Mouse (Mus musculus): ENCODE data around the gene Ypel1. TPM values are rescaled to one million over a fixed set of nuclear protein-coding genes. Genes with fewer than 3 reads are reported as not detected.

The Ypel1 gene
- polyA plus RNA-seq (2014; fragmentation: Nextera tagmentation; extraction: Ambion mirVana), result 96.2 and 106 TPM in 2 replicates

DNA sequence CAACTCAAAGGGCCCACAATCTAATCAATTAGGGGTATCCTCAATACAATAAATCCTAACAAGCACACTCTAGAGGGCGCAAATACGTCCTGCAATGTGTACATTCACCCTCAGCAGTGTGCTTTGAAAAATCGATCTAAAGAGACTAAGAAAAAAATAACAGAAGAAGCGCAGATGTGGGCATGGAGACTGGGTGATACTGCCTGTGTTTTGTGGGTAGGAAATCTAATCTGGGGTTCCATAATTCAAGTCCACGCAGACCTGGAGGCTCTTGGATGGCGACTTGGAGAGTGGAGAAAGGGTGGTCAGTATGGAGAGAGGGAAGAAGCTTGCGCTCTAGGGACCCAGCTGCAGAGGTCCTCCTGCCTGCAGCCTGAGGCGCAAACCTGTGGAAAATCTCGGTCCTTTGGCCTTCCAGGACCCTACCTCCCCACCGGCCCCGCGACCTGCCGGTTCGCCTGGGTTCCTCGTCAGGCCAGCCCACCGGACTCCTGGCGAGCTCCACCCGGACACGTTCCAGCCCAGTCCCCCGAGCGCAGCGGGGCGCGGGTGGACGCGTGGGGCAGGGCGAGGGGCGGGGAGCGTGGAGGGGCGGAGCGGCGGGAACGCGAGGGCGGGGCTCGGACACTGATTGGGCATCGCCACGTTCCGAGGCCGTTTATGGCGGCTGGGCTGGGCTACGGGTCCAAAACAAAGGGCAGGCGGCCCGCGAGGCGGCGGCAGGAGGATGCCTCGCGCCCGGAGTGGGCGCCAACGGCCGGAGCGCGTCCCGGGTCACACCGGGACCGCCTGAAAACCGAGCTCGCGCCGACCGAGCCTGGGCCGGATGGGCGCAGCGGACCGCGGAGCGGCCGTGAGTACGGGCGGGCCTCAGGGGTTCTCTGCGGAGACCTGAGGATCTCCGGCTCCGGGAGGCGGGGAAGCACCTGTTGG is at the start of gene Ypel1:
Gene Ypel1, plus strand, starts transcription at position 186 of the 933 bp plus-strand sequence.
- peak; percentile 89 for DNase-seq (ENCODE audit: low spot score)
- Histone ChIP-seq H3K27me3 (ENCODE audit: control insufficient read depth, insufficient read depth, low read length) (no peaks in the 10 kb centered on the region), H3K9ac (ENCODE audit: low read length) (peak within 1 kb of the TSS; percentile 88), H3K36me3 (ENCODE audit: control insufficient read depth, insufficient read depth, low read length) (peaks cover 3% of the 10 kb centered on the region; the same call in 1 of the 2 replicates), H3K9me3 (ENCODE audit: control insufficient read depth, low read length) (no peaks in the 10 kb centered on the region), H3K4me2 (ENCODE audit: low read depth) (peak within 1 kb of the TSS; percentile 71), H3K4me1 (ENCODE audit: control insufficient read depth, insufficient read depth, low read length) (peaks cover 4% of the 10 kb centered on the region; the same call in 1 of the 2 replicates), H3K4me3 (ENCODE audit: low read depth, low read length) (peak within 1 kb of the TSS; percentile 75), H3K27ac (ENCODE audit: low read depth, low read length) (peak within 1 kb of the TSS; percentile 85)
- under 1% methylated on average over 70 of the region's 76 CpGs for WGBS
- peak; percentile 95 for ATAC-seq (ENCODE audit: insufficient read depth, low FRiP score, low TSS enrichment)

DNA sequence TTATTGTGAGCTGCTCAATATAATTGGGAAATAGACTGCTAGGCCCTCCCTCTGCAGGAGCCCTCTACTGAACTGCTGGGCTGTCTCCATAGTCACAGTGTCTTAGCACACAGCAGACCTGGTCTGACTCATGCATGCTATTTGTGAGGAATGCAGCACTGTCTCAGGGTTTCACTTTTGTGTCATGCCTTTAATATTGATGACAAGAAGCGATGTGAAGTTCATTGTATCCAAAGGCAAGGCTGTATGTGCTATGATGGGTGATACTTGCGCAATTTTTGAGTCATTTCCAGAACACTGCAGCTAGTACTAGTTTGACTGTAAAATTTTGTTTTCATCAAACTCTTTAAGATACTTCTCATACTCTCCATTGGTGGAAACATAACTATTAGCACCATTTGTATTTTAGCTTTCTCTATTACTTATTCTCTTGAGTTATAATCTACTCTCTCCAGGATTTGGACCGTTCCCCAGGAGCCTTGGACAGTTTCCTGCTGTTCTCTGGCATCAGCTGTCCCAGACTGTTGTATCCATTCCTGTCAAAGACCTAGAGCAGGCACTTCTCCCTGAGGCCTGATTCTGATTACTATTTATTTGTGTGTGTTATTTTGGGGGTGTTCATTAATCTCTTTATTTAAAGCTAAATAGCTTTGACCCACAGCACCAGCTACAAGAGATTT is 44.9 kb upstream of the Ypel1 start:
- WGBS, result 96% methylated on average over 3 of the region's 3 CpGs
- ATAC-seq (ENCODE audit: insufficient read depth, low FRiP score, low TSS enrichment), result no peak
- no peak overlapping the region for H3K4me3 ChIP-seq (ENCODE audit: low read depth, low read length)
- no peaks in the 10 kb centered on the region for H3K9me3 ChIP-seq (ENCODE audit: control insufficient read depth, low read length)
- no peaks in the 10 kb centered on the region for H3K27me3 ChIP-seq (ENCODE audit: control insufficient read depth, insufficient read depth, low read length)
- H3K4me1 ChIP-seq (ENCODE audit: control insufficient read depth, insufficient read depth, low read length), result no peaks in the 10 kb centered on the region
- no peak overlapping the region for H3K9ac ChIP-seq (ENCODE audit: low read length)
- no peaks in the 10 kb centered on the region; the same call in 1 of the 2 replicates for H3K36me3 ChIP-seq (ENCODE audit: control insufficient read depth, insufficient read depth, low read length)
- no peak overlapping the region for H3K4me2 ChIP-seq (ENCODE audit: low read depth)
- no peak overlapping the region for H3K27ac ChIP-seq (ENCODE audit: low read depth, low read length)
- DNase-seq (ENCODE audit: low spot score), result no peak

DNA sequence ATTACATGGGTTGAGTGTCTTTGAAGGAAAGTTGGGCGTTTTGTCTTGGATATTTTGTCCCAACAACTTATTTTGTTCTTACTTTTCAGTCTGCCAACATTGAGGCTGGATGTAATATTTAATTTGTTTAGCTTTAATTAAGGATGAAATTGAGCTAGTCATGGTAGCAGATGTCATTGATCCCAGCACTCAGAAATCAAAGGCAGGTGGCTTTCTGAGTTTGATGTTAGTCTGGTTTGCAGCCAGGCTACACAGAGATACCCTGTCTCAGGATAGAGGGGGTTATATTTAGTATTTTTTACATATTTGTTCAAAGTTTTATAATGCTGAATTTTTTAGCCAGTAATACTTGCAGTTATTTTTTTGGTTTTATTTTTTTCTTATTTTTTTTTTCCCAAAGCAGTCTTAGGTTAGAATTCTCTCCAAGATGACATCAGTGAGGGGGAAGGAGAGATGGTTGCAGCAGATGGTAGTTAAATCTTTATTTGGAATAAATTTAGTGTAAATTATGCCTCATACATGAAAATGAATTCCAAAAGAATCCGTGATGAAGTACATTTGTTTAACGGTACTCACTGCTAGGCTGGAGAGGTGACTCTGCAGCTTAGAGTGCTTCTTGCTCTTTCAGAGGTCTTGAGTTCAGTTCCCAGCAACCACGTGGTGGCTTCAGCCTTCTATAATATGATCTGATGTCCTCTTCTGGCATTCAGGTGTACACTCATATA is 39.4 kb upstream of the Ypel1 start:
- WGBS, result 82% methylated on average over 4 of the region's 4 CpGs

DNA sequence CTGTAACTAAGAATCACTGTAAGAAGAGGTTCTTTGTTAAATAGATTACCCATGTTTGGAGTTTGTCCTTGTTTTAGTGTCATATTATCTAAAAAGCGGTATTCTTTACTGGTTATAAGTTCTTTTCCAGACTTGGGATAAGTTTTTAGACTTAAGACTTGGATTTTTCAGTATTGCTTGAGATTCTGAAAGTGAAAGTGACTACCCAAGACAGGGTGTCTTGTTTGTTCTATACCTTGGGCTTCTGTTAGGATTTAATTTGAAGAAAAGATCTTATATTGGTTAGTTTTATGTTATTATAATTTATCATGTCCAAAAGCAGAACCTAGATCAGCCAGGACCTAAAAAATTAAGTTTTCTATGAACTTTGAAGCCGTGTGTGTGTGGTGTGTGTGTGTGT is 35.7 kb upstream of the Ypel1 start:
- ATAC-seq (ENCODE audit: insufficient read depth, low FRiP score, low TSS enrichment) (no peak), DNase-seq (ENCODE audit: low spot score) (no peak)
- Histone ChIP-seq H3K36me3 (ENCODE audit: control insufficient read depth, insufficient read depth, low read length) (peaks cover 7% of the 10 kb centered on the region), H3K9me3 (ENCODE audit: control insufficient read depth, low read length) (no peaks in the 10 kb centered on the region), H3K27ac (ENCODE audit: low read depth, low read length) (no peak overlapping the region), H3K4me3 (ENCODE audit: low read depth, low read length) (no peak overlapping the region), H3K9ac (ENCODE audit: low read length) (no peak overlapping the region), H3K27me3 (ENCODE audit: control insufficient read depth, insufficient read depth, low read length) (no peaks in the 10 kb centered on the region), H3K4me2 (ENCODE audit: low read depth) (no peak overlapping the region), H3K4me1 (ENCODE audit: control insufficient read depth, insufficient read depth, low read length) (no peaks in the 10 kb centered on the region)
- WGBS, result 99% methylated on average over 2 of the region's 2 CpGs

More for the DNA sequence above, 39.4 kb upstream of the Ypel1 start:
- H3K27me3 ChIP-seq (ENCODE audit: control insufficient read depth, insufficient read depth, low read length), result no peaks in the 10 kb centered on the region
- no peak for DNase-seq (ENCODE audit: low spot score)
- no peaks in the 10 kb centered on the region for H3K9me3 ChIP-seq (ENCODE audit: control insufficient read depth, low read length)
- ATAC-seq (ENCODE audit: insufficient read depth, low FRiP score, low TSS enrichment), result no peak; the same call in 1 of the 2 replicates
- H3K4me1 ChIP-seq (ENCODE audit: control insufficient read depth, insufficient read depth, low read length), result no peaks in the 10 kb centered on the region
- H3K27ac ChIP-seq (ENCODE audit: low read depth, low read length), result no peak overlapping the region
- no peak overlapping the region for H3K9ac ChIP-seq (ENCODE audit: low read length)
- H3K4me3 ChIP-seq (ENCODE audit: low read depth, low read length), result no peak overlapping the region
- no peak overlapping the region for H3K4me2 ChIP-seq (ENCODE audit: low read depth)
- H3K36me3 ChIP-seq (ENCODE audit: control insufficient read depth, insufficient read depth, low read length), result no peaks in the 10 kb centered on the region; the same call in 1 of the 2 replicates

DNA sequence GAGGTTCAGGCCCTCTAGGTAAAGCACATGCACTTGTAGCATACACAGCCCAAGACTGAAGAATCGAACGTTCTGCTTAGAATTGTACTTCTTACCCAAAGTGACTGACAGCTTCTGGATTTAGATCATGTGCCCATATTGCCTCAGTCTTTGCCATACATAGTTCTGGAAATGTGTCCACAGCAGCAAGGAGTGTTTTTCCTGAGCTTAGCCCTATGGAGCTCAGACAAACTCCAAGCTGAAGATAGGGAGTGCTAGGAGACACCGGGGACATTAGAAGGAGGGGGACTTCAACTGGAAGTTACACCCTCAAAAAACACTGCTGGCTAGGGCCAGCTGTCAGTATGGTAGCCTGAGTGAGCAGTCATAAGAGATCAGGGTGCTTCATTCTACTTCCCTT is 28.8 kb upstream of the Ypel1 start:
- Histone ChIP-seq H3K4me2 (ENCODE audit: low read depth) (no peak overlapping the region), H3K4me1 (ENCODE audit: control insufficient read depth, insufficient read depth, low read length) (no peaks in the 10 kb centered on the region), H3K9ac (ENCODE audit: low read length) (no peak overlapping the region), H3K27me3 (ENCODE audit: control insufficient read depth, insufficient read depth, low read length) (no peaks in the 10 kb centered on the region), H3K4me3 (ENCODE audit: low read depth, low read length) (no peak overlapping the region), H3K36me3 (ENCODE audit: control insufficient read depth, insufficient read depth, low read length) (peaks cover 13% of the 10 kb centered on the region), H3K9me3 (ENCODE audit: control insufficient read depth, low read length) (no peaks in the 10 kb centered on the region), H3K27ac (ENCODE audit: low read depth, low read length) (no peak overlapping the region)
- DNase-seq (ENCODE audit: low spot score), result no peak
- no peak for ATAC-seq (ENCODE audit: insufficient read depth, low FRiP score, low TSS enrichment)
- 94% methylated on average over 3 of the region's 3 CpGs for WGBS

DNA sequence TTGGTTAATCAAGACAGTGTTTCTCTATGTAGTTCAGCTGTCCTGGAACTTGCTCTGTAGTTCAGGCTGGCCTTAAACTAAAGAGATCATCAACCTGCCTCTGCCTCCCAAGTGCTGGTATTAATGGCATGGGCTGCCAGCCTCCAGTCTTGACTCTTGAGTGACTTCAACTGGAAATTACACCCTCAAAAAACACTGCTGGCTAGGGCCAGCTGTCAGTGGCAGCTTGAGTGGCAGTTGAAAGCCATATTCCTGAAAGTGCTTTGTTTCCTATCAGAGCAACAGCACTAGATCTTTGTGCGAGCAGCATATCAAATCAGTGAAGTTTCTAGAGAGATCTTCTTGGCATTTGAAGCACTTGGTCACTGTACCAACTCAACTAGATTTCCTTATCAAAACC is 28.1 kb upstream of the Ypel1 start:
- no peak overlapping the region for H3K4me2 ChIP-seq (ENCODE audit: low read depth)
- no peaks in the 10 kb centered on the region for H3K9me3 ChIP-seq (ENCODE audit: control insufficient read depth, low read length)
- no peaks in the 10 kb centered on the region for H3K27me3 ChIP-seq (ENCODE audit: control insufficient read depth, insufficient read depth, low read length)
- peaks cover 8% of the 10 kb centered on the region for H3K36me3 ChIP-seq (ENCODE audit: control insufficient read depth, insufficient read depth, low read length)
- WGBS, result 91% methylated on average over 1 of the region's 1 CpGs
- H3K4me1 ChIP-seq (ENCODE audit: control insufficient read depth, insufficient read depth, low read length), result no peaks in the 10 kb centered on the region
- H3K9ac ChIP-seq (ENCODE audit: low read length), result no peak overlapping the region
- no peak overlapping the region for H3K4me3 ChIP-seq (ENCODE audit: low read depth, low read length)
- H3K27ac ChIP-seq (ENCODE audit: low read depth, low read length), result no peak overlapping the region
- no peak for ATAC-seq (ENCODE audit: insufficient read depth, low FRiP score, low TSS enrichment)
- DNase-seq (ENCODE audit: low spot score), result no peak

DNA sequence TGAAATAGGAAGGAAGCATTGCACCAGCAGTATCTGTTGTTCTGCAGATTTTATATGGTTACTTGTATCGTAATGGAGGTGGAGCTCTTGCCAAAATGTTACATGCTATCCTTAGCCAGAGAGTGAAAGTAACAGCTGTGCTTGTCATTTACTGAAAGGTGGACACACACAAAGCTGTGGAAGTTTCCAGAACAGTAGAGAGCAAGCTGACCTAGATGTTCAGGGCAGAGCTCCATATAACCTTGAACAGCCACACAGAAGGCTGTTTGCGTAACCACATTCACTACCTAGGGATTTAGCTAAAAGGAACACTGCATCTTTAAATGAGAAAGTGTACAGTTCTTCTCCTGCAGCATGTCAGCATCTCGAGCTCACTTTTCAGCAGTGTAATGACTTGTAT is 25.2 kb upstream of the Ypel1 start:
- ATAC-seq (ENCODE audit: insufficient read depth, low FRiP score, low TSS enrichment) (no peak), DNase-seq (ENCODE audit: low spot score) (no peak)
- Histone ChIP-seq H3K4me2 (ENCODE audit: low read depth) (no peak overlapping the region), H3K4me1 (ENCODE audit: control insufficient read depth, insufficient read depth, low read length) (no peaks in the 10 kb centered on the region), H3K27ac (ENCODE audit: low read depth, low read length) (no peak overlapping the region), H3K27me3 (ENCODE audit: control insufficient read depth, insufficient read depth, low read length) (no peaks in the 10 kb centered on the region), H3K36me3 (ENCODE audit: control insufficient read depth, insufficient read depth, low read length) (peaks cover 11% of the 10 kb centered on the region), H3K9me3 (ENCODE audit: control insufficient read depth, low read length) (no peaks in the 10 kb centered on the region), H3K4me3 (ENCODE audit: low read depth, low read length) (no peak overlapping the region), H3K9ac (ENCODE audit: low read length) (no peak overlapping the region)
- WGBS, result 89% methylated on average over 3 of the region's 3 CpGs

DNA sequence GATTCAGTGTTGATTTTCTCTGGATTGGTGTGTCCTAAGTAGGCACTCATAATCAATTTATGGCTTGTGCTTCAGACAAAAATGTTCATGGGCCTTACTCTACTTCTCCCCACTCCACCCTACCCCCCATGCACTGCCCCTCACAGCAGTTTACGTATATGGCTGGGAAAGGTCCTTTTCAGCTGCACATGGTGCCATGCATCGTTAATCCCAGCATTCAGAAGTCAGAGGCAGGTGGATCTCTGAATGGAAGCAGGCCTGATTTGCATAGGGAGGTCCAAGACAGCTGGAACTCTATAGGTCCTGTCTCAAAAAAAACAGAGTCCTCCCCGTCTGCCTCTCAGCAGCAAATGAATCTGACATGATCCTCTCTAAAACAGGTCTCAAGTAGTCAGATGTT is 24.2 kb upstream of the Ypel1 start:
- H3K4me3 ChIP-seq (ENCODE audit: low read depth, low read length), result no peak overlapping the region
- H3K4me2 ChIP-seq (ENCODE audit: low read depth), result no peak overlapping the region
- WGBS, result 54% methylated on average over 3 of the region's 3 CpGs
- H3K36me3 ChIP-seq (ENCODE audit: control insufficient read depth, insufficient read depth, low read length), result peaks cover 7% of the 10 kb centered on the region
- no peaks in the 10 kb centered on the region for H3K9me3 ChIP-seq (ENCODE audit: control insufficient read depth, low read length)
- DNase-seq (ENCODE audit: low spot score) (no peak), ATAC-seq (ENCODE audit: insufficient read depth, low FRiP score, low TSS enrichment) (peak; percentile 50; the same call in 1 of the 2 replicates)
- no peaks in the 10 kb centered on the region for H3K27me3 ChIP-seq (ENCODE audit: control insufficient read depth, insufficient read depth, low read length)
- H3K27ac ChIP-seq (ENCODE audit: low read depth, low read length), result no peak overlapping the region
- H3K4me1 ChIP-seq (ENCODE audit: control insufficient read depth, insufficient read depth, low read length), result no peaks in the 10 kb centered on the region
- H3K9ac ChIP-seq (ENCODE audit: low read length), result no peak overlapping the region
